Mouse (Mus musculus): Measurements from ENCODE around the gene Fbp2.

Fbp2 gene

GRCm38 (mm10) chr13:62857941-62858915, at the start of gene Fbp2:
Gene Fbp2 (minus strand): TSS chr13:62858422.
- 70% methylated on average over 21 of the region's 21 CpGs for WGBS

DNA sequence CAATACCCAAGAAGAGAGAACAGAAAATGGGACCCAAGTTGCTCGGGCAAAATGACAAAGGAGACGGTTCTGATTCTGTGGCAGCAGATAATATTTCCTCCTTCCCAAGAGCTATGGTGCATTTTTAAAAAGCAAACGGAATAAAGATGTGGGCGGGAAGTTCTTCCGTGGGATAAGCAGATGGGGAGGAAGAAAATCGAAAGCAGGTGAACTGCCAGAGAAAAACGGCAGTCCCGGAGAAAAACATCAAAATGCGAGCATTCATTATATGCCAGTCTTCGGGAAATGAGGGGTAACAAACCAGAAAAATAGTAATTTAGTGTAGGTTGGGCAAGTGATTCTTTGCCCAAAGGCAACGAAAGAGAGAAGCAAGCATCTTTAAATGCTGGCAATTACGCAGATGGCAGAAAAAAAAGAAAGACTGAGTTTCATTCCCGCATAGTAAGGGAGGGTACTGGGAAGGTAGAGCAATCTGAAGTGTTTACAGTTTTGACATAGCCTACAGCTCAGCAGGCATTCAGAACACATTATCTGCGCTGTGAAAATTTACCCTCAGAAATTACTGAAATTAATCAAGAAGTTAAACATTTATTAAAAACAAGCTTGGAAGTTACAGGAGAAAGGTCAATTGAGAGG, 49.4 kb upstream of the Fbp2 start:
- WGBS, result 38% methylated on average over 14 of the region's 14 CpGs

DNA sequence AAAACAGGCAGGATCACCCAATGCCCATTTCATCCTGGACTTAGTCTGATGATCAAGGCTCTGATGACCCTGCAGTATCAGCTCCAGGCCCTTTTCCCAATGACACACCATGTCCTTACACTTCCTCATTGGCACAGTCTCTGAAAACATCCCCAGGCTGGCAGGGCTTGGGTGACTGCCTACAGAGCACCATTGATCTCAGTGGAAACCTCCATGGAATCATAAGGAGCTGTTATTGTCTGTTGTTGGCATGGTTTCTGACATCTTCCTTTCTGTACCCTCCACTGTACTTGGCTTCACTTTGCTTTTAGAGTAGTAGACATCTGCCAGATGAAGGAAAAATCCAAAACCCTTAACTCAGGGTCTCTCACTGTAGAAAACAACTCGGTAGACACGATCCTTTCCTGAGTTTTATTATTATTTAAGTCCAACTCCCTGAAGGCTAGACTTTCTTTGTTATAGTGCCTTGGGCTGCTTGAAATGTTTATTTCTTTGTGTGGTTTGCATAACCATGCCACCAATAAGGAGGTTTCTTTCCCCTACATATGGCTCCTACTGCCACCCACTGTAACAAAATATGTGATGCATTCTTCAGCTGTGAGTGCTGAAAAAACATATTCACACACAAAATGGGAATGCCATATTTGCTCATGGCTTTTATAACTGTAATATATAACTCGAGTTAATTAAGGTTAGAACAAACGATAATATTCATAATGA, 39.9 kb upstream of the Fbp2 start:
- WGBS, result 49% methylated on average over 4 of the region's 4 CpGs

GRCm38 (mm10) chr13:62893044-62893842, 35.0 kb upstream of the Fbp2 start:
- WGBS, result 66% methylated on average over 9 of the region's 9 CpGs

DNA sequence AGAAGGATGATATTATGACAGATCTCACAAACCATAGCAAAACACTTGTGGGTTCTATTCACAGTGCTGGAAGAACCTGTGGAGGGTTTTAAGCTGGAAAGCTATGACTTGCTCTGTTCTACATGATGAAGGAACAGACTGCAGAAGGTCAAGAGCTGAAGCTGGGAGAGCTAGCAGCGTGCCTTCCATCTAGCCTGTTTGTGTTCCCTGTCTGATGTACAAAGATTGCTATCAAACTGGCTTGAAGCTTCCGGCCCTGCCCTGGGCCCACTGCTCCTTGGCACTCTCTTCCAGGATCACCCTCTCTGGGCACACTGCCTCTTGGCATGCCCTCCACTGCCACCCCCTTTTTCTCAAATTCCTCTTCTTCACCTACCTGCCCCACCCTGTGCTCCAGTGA, 31.1 kb upstream of the Fbp2 start:
- WGBS, result 83% methylated on average over 2 of the region's 2 CpGs

- WGBS, result 21% methylated on average over 29 of the region's 29 CpGs
Observed at GRCm38 (mm10) chr13:62887712-62888441, 29.7 kb upstream of the Fbp2 start, which contains the start of gene Fbp1. Gene Fbp1 (minus strand): TSS chr13:62888282.

GRCm38 (mm10) chr13:62884536-62884935, 26.3 kb upstream of the Fbp2 start:
- 86% methylated on average over 3 of the region's 3 CpGs for WGBS

DNA sequence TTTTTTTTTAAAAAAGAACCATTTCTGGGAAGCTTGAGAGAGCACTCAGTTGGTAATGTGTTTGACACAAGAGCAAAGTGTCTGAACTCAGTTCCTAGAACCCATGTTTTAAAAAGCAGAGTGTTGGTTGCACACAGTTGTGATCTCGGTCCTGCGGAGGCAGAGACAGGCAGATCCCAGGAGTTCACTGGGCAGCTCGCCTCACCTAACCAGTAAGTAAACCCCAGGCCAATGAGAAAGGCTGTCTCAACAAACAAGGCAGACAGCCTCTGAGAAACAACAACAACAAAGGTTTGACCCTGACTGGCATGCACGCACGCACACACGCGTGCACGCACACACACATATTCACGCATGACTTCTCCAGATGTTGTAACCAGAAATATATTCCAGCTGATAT, 25.7 kb upstream of the Fbp2 start:
- WGBS, result 96% methylated on average over 9 of the region's 9 CpGs

DNA sequence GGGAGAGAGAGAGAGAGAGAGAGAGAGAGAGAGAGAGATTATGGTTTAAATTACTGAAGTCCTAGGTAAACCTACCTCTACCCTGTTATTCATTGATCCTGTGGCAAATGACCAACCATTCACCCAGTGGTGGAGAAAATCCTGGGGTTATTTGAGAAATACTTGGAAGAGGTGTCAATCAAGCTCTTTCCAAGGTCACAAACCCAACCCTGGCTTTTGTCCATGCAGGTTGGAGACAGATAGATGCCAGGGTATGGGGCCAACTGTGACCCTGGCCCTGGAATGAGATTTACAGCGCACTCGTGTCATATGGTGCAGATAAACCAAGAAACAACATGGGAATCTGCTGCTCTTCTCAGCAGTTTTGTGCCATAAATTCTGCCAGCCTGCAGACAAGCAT, 25.2 kb upstream of the Fbp2 start:
- 88% methylated on average over 2 of the region's 2 CpGs for WGBS

DNA sequence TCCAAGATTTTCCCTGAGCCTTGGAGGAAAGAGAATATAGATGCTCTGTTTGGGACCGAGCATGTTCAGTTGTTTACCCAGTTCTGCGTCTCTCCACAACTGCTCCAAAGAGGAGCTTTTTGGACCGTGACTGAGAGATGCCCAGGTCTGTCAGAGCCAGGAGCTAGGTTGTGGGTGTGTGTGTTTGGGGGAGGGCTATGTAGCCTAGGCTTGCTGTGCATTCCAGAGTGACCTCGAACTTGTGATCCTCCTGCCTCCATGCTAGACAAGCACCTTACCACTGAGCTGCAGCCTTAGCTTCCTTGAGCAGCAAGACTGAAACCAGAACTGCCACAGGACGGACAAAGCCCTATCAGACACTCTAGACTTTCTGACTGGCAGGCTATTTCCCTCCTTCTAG, 24.6 kb upstream of the Fbp2 start:
- WGBS, result 92% methylated on average over 5 of the region's 5 CpGs

- WGBS, result 85% methylated on average over 9 of the region's 9 CpGs
Observed at GRCm38 (mm10) chr13:62881336-62881735, 23.1 kb upstream of the Fbp2 start.

GRCm38 (mm10) chr13:62879831-62880615, 21.8 kb upstream of the Fbp2 start:
- 67% methylated on average over 8 of the region's 8 CpGs for WGBS

- WGBS, result 70% methylated on average over 6 of the region's 6 CpGs
Observed at GRCm38 (mm10) chr13:62879411-62879810, 21.2 kb upstream of the Fbp2 start.

DNA sequence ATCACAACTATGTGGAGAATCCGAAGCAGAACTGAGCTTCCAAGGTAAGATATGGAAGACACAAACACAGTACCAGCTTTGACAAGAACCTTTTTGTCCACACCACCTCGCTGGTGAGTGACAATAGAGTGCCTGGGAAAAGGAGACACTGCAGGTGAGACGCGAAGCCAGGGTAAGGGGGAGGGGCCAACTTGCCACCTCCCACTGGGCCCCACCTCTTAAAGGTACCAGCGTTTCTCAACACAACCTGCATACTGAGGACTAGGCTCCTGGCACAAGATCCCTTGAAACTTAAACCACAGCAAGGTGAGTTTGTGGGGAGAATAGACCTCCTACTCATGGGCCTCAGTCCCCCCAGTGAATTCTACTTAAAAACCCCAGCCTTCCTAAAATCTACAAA, 19.0 kb upstream of the Fbp2 start:
- 46% methylated on average over 5 of the region's 5 CpGs for WGBS

- WGBS, result 100% methylated on average over 1 of the region's 1 CpGs
Observed at GRCm38 (mm10) chr13:62876111-62876510, 17.9 kb upstream of the Fbp2 start.

DNA sequence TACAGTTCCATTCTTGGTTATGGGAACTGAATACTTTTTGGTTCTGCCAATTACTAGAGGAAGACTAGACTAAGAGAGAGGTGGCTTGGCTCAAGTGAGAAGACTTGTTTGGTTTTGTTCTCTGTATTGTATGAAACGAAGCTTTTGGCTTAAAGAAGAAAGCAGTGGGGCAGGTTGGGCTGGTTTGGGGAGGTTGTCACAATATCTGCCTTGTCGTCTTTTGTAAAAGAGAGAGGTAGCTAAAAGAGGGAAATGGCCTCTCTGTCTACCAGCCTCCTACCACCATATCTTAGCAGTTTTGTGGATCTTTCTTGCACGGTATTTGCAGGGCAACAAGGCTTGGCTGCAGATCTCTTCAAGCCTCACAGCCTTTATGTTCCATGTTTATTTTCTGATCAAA, 14.0 kb upstream of the Fbp2 start:
- WGBS, result 76% methylated on average over 3 of the region's 3 CpGs

DNA sequence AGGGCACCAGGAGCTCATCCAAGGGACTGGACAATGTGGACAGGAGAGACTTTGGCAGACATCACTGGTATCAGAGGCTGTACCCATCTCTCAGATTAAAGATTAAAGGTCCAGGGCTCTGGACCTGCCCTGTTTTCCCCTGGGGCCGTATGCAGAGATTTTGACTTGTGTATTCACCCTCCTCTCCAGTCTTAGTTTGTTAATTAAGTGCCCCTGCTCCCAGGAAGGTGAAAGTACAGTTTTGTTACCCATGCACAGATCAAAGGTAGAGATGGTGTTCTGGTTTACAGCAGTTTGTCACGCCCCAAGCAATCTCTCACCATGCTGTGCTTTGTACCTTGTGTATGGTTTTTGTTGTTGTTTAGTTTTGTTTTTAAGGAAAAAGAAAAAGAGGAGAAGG, 12.4 kb upstream of the Fbp2 start:
- WGBS, result 94% methylated on average over 2 of the region's 2 CpGs

- 54% methylated on average over 4 of the region's 4 CpGs for WGBS
Observed at GRCm38 (mm10) chr13:62866817-62867216, 8.6 kb upstream of the Fbp2 start.

- 67% methylated on average over 11 of the region's 11 CpGs for WGBS
Observed at GRCm38 (mm10) chr13:62865651-62866315, 7.6 kb upstream of the Fbp2 start.

Measured in cerebral cortex, adult 2 months (tissue).